Mouse (Mus musculus) ovary, postnatal 14 days (tissue): ENCODE results near the gene Siah1a.

Experiments
- DNase-seq: peaks from one replicate; pipeline ENCODE4 v3.0.0; 2022; ENCODE audit warnings: low spot score

Siah1a gene

GRCm38 (mm10) chr8:86744313-86745220 is 1.2 kb downstream of the Siah1a start:
- no peak for DNase-seq

DNA sequence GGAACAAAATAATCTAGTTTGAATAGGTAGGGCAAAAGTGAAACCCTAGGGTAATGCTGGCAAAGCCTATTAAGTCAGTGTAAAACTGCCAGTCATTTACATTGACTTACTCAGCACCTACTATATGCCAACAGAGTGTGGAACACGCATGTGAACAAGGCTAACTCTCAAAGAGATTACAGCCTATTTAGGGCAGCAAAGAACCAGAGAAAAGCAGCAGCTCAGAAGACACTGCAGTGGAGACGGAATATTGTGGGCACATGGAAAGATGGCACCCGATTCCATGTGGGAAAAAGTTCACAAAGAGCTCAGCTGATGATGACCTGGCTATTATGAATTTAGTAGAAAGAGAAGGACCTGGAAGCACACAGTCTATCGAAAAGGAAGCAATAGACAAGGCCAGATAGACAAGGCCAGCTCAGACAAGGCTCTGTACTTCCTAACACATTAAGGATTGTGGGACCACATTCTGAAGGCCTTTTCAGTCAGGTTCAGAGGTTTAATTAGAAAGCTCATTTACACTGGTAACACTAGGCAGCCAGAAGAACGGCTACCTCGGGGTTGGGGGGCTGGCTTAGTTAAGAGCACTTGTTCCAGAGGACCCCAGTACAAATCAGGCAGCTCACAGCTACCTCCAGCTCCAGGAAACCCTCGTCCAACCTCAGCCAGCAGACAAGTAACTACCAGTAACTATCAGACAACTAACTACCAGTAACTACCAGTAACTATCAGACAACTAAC is 3.0 kb downstream of the Siah1a start:
- no peak for DNase-seq

DNA sequence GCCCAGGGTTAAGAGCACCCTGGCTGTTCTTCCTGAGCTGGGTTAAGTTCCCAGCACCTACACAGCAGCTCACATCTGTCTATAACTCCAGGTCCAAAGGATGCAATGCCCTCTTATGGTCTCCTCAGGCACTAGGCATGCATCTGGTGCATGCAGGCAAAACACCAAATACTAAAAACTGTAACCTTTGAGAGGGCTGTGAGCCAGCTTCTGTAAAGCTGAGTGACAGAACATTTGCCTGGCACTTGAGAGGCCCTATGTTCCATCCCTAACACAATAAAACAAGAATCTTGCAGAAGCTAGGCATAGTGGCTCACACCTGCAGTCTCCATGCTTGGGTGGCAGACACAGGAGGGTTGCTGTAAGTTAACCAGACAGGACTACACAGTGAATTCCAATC is 4.1 kb downstream of the Siah1a start:
- no peak for DNase-seq

- no peak for DNase-seq
These were observed 4.8 kb downstream of the Siah1a start for GRCm38 (mm10) chr8:86740899-86741298.

DNA sequence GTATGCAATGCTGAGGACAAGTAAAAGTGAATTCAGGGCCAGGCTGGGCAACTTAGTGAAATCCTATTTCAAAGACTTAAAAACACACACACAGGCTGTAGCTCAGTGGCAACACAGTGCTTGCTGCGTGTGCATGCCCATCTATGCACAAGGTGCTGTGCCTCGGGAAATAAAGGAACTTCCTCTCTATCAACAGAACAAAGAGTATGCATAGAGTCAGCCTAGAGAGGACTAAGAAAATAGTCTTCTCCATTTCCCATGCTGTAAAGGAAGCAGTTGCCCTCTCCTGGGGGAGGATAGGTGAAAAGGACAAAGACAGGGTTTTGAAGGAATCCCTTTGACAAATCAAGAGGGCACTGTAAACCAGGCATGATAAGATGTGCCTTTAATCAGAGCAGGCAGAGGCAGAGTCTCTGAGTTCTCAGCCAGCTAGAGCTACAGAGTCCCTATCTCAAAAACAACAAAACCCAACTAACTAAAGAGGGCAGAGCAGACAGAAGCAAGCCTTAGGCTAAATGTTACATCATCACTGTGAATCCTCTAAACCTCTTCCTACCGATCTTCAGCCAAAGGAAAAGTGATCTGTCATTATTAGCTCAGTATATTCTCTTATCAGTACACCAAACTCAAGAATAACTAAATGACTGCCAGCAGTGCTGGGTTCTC is 10.2 kb downstream of the Siah1a start:
- no peak for DNase-seq

- no peak for DNase-seq
These were observed 10.8 kb downstream of the Siah1a start for GRCm38 (mm10) chr8:86734954-86735353.

GRCm38 (mm10) chr8:86734171-86734570 is 11.6 kb downstream of the Siah1a start:
- DNase-seq = no peak

DNA sequence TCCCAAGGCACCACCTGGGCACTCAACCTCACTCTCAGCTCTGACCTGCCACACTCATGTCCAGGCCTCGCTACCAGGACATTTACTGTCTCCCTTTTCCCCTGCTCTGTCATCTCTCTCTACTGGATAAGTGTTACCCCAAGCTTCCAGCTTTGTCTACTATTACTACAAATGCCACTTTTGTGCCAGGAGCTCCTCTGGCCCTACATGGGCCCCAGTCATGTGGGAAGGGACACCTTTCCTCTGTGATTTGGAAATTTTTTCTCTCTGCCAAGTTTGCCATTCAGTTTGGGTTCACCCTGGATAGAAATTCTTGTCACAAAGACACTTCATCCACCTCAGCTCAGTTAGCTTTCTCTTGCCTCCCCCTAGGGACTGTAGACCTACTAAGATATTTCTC is 14.9 kb downstream of the Siah1a start:
- DNase-seq = no peak

GRCm38 (mm10) chr8:86730303-86730702 is 15.4 kb downstream of the Siah1a start:
- DNase-seq = no peak

DNA sequence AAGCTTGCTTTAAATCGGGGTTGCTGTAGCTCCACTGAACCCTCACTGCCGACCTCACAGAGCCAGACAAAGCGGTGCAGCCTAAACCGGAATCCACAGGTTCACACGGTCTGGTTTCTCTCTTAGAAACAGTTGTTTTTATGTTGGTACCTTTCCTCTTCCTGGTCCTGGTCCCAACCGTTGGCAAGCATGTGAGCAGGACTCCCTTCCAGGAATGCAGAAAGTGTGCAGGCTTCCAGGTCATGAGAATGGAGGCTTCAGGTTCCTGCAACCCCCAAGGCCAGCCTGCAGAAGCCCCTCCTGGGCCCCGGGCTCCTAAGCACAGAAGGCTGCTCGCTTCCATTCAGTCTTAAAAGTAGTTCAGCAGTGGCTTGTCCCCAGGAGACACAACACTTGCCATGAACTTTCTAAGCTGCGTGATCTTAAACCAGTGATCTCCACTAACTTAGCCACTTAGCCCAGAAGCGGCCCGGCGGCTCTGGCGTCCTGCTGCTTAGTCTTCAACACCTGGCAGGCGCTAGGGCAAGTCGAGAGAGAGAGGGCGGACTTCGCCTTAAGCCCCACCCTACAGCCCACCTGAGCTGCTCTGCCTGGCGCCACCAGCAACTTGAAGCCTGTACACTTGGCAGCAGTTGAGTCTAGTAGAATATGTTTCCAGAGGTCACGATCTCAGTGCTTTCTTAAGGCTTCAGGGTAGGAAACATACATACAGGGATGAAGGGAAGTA is 17.3 kb downstream of the Siah1a start:
- DNase-seq = no peak

GRCm38 (mm10) chr8:86726959-86727358 is 18.8 kb downstream of the Siah1a start:
- DNase-seq = no peak

GRCm38 (mm10) chr8:86721490-86721889 is 24.2 kb downstream of the Siah1a start:
- no peak for DNase-seq

DNA sequence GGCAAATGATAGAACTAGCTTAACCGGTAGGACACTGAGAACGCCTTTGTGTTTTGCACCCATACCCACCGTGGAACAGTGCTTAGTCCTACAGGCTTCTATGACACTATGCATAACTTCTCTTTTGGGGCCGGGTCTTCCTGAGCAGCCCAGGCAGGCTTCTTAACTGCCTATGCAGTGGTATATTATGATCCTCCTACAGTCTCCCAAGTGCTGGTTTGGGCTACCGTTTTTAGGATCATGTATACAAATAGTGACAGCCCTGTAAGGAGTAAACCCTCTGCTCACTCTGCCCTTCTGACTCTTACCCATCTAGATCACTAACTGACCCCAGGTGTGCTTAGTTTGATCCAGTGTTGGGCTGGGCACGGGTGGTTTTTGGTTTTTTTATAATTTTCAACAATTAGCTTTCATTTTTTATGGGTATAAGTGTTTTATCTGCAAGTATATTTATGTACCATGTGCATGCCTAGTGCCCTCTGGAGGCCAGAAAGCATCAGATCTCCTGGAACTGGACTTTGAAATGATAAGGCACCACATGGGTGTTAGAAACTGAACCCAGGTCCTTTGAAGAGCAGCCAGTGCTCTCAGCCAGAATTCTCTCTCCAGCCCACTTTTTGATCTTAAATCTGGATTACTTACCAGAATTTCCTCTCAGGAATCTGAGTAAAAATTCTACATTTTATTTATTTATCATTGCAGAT is 24.8 kb downstream of the Siah1a start:
- DNase-seq = no peak

DNA sequence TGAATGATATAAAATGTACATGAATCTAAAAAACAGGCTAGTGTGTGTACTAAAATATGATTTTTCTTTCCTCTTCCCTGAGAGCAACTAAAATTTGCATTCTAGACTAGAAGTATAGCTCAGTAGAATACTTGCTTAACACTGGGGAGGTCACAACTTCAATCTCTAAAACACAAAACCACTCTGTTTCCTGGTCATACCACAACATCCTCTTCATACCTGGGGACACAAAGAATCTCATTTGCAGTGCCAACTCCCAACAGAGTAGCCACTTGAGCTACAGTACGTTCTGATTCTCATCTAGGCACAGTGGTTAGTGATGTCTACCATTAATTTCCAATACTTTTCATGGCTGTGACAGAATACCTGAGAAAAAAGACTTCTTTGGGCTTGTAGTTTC is 26.4 kb downstream of the Siah1a start:
- no peak for DNase-seq

DNA sequence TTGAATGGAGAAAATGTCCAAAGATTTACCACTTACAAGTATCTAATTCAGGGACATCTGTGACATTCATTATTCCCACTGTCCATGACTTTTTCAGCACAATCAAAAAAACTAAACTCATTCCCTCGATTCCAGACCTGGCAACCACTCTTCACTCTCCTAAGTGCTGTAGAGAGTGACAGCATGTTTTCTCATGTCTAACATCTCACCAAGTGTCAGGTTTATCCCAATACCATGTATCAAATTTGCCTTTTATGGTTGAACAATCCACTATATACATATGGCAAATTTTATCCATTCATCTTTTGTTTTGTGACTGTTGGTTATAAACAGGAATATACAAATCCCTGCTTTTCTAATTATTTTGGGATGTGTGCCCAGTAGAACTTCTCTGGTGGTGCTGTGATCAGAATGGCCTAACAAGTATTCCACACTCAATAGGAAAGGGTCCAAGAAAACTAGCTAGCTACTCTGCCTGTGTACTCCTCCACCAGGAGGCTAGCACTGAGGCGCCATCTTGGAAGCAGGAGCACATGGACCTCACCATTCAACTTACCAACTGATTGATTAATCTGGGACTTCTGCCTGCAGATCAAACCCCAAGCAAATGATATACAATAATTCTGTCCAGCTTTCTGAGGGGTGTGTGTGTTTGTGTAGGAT is 27.3 kb downstream of the Siah1a start:
- no peak for DNase-seq

GRCm38 (mm10) chr8:86713407-86714188 is 32.1 kb downstream of the Siah1a start:
- DNase-seq = no peak

DNA sequence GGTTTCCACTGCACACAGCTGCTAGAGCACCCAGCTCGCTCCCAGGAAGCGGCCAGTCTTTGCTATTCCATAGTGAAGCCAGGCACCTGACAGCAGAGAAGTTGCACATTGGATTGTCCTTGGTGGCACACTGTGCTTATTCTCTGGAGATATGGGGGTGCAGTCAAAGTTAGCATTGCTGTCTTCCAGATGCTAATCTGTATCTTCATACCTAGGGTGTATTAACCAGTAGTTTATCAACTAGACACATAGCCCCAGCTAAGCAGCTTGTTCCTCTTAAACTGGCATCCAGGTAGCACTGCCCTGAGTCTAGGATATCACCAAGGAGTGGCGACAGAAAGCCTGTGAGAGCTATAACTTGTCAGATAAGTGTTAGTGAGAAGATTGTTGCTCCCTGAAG is 33.1 kb downstream of the Siah1a start:
- no peak for DNase-seq

DNA sequence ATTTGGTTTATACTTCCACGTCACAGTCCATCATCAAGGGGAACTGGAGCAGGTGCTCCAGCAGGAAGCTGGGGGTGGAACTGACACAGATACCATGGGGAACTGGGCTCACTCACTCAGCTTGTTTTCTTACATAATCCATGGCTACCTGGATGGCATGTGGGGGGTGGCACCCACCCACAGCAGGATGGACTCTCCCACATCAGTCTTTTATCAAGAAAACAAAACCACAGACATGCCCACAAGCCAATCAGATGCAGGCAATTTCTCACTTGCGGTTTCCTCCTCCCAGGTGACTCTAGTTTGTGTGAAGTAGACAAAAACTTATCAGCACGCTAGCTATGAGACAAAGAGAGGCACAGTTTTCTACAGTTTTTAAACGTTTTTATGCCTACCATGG is 37.9 kb downstream of the Siah1a start:
- no peak for DNase-seq

DNA sequence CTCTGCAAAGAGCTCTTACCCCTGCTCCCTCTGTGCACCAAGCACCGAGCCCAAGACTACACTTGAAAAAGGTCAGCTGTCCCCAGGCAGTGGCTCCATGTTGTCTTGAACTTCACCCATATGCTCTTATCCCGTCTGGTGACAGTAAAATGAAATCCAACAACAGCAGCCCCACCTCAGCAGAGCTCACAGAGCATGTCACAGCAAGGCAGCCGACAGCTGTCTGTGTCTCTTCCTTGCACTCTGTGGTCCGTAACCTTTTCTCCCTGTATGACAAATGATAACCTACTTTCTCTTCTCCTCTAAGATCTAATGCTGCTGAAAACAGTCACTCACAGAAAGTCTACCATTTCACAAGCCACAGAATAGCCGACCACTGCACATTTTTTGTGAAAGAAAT is 39.0 kb downstream of the Siah1a start:
- no peak for DNase-seq

DNA sequence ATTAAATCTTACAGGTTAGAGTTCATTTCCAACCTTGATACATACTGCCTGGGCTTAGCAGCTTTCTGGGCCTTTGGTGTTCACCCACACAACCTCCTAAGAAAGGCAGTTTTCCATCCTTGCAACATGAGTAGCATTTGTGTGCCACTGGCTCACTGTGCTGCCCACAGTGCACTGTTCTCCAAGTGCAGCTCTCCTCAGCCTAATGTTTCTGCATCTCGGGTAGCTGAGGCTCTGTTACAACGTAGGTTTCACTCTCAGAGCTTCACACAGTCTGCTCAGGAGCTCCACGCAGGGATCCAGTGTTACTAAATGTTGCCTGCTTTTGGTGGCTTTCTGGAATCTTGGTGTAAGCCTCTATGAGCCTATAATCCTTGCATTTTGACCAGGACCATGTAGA is 40.4 kb downstream of the Siah1a start:
- DNase-seq = no peak
